Mouse (Mus musculus): ENCODE data around the gene Mrtfa.
"Not testable (repeated sequence)": the region's sequence is repeated elsewhere in the genome, so short reads cannot be mapped to it uniquely, and the experiment has no call there.

The Mrtfa gene

GRCm38 (mm10) chr15:81190630-81191178 lies at the start of gene Mrtfa:
Gene Mrtfa, minus strand, starts transcription at chr15:81190757.
- peak; percentile 99 for DNase-seq

GRCm38 (mm10) chr15:81239794-81240343 lies 49.3 kb upstream of the Mrtfa start:
- DNase-seq: no peak

- DNase-seq: peak; percentile 60
These were observed 48.7 kb upstream of the Mrtfa start for GRCm38 (mm10) chr15:81239261-81239660.

- DNase-seq: no peak
These were observed 46.9 kb upstream of the Mrtfa start for GRCm38 (mm10) chr15:81237471-81237870.

GRCm38 (mm10) chr15:81236062-81236461 lies 45.5 kb upstream of the Mrtfa start:
- no peak for DNase-seq

- DNase-seq: peak; percentile 62
These were observed 44.7 kb upstream of the Mrtfa start, which contains the start of gene Mchr1 for GRCm38 (mm10) chr15:81235086-81235920. Gene Mchr1, plus strand, starts transcription at chr15:81235499.

- no peak for DNase-seq
These were observed 40.8 kb upstream of the Mrtfa start for GRCm38 (mm10) chr15:81231325-81231724.

- DNase-seq: no peak
These were observed 39.2 kb upstream of the Mrtfa start for GRCm38 (mm10) chr15:81229791-81230190.

GRCm38 (mm10) chr15:81228258-81228657 lies 37.7 kb upstream of the Mrtfa start:
- DNase-seq: no peak

- DNase-seq: no peak
These were observed 36.7 kb upstream of the Mrtfa start for GRCm38 (mm10) chr15:81227275-81227674.

GRCm38 (mm10) chr15:81226796-81227195 lies 36.2 kb upstream of the Mrtfa start:
- DNase-seq: no peak

GRCm38 (mm10) chr15:81225732-81226131 lies 35.2 kb upstream of the Mrtfa start:
- no peak for DNase-seq

GRCm38 (mm10) chr15:81225016-81225415 lies 34.5 kb upstream of the Mrtfa start:
- DNase-seq: no peak

- DNase-seq: no peak
These were observed 30.9 kb upstream of the Mrtfa start for GRCm38 (mm10) chr15:81221446-81221845.

- not testable (repeated sequence) for DNase-seq
These were observed 29.5 kb upstream of the Mrtfa start for GRCm38 (mm10) chr15:81220051-81220450.

GRCm38 (mm10) chr15:81219054-81219453 lies 28.5 kb upstream of the Mrtfa start:
- no peak for DNase-seq

- DNase-seq: no peak
These were observed 26.5 kb upstream of the Mrtfa start for GRCm38 (mm10) chr15:81216906-81217653.

GRCm38 (mm10) chr15:81212976-81213375 lies 22.4 kb upstream of the Mrtfa start:
- peak; percentile 23 for DNase-seq

GRCm38 (mm10) chr15:81210496-81210895 lies 19.9 kb upstream of the Mrtfa start:
- DNase-seq: no peak

- no peak for DNase-seq
These were observed 11.9 kb upstream of the Mrtfa start for GRCm38 (mm10) chr15:81202462-81202861.

GRCm38 (mm10) chr15:81199372-81199959 lies 8.9 kb upstream of the Mrtfa start:
- peak; percentile 55 for DNase-seq

- DNase-seq: no peak
These were observed 7.9 kb upstream of the Mrtfa start for GRCm38 (mm10) chr15:81198447-81198846.

- no peak for DNase-seq
These were observed 6.6 kb upstream of the Mrtfa start for GRCm38 (mm10) chr15:81197197-81197596.

All from kidney, adult 18-20 months (tissue).